Mouse (Mus musculus) kidney, postnatal 36 days (tissue): ENCODE data around the gene Prkar1a.

Experiments
- DNase-seq, 2 experiments: peaks; one replicate each; pipeline ENCODE4 v3.0.0; 2021 to 2022; ENCODE audit warnings: mixed read lengths in 2 of 2

The Prkar1a gene

DNA sequence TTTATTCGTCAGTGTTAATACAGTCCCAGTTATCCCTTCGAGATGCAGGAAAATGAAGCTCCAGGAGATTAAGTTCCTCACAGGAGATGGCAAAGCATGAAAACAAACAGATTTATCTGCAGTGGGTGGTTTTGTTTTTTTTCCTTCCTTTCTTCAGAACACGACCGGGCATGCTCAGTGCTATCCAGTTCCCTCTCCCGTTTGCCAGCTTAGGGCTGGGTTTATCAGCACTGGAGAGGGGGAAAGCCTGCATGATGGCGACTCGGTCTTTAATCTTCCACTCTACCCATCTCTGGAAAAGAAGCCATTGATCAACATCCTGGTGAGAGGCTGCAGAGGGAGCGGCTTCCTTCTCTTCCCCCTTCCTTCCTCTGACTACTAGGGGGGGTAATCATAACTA is at the start of gene Prkar1a:
TSS of gene Prkar1a (plus strand) at position 200 of the 400 bp plus-strand sequence.
- no peak for DNase-seq

DNA sequence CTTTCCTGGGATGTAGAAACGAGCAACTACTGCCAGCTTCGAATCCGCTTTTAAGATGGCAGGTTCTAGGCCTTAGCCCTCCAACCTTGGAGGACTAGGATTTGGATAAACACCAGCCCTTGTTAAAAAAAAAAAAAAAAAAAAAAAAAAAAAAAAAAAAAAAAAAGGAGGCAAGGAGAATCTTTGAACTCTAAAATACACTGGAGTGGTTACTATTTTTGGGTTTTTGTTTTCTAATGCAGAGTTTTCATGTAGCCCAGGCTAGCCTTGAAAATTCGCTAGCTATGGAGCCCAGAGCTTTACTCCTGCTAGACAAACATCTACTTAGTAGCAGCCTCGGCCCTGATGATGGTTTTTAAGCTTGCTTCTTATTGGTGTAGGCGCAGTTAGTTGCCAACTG is 41.6 kb upstream of the Prkar1a start:
- DNase-seq: no peak

DNA sequence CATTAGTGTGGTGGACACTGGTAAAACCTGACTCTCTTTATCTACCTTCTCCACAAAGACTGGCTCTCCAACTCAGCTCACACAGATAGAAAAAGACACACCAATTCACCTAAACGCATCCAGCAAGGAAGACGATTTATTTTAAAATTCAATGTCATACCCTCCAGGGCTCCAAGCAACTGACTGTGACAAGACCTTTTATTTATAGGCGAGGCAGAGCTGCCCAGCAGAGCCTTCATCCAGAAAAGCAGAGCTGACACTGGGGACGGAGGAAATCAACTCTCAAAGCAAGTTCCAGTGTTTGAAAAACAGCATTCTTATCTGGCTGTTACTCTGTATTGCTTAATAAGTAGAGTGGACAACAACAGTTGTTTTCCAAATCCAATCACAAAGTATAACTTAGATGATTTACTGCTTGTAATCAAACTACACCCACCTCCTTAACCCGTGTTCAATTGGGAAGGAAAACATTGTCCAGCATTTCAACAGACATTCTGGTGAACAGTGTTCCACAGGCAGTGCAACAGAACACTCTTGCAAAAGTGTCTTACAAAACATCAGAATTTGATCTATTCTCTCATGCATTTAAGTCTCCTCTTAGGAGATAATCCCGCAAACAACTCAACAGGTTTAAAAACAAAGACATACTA is 40.1 kb upstream of the Prkar1a start:
- DNase-seq: no peak

DNA sequence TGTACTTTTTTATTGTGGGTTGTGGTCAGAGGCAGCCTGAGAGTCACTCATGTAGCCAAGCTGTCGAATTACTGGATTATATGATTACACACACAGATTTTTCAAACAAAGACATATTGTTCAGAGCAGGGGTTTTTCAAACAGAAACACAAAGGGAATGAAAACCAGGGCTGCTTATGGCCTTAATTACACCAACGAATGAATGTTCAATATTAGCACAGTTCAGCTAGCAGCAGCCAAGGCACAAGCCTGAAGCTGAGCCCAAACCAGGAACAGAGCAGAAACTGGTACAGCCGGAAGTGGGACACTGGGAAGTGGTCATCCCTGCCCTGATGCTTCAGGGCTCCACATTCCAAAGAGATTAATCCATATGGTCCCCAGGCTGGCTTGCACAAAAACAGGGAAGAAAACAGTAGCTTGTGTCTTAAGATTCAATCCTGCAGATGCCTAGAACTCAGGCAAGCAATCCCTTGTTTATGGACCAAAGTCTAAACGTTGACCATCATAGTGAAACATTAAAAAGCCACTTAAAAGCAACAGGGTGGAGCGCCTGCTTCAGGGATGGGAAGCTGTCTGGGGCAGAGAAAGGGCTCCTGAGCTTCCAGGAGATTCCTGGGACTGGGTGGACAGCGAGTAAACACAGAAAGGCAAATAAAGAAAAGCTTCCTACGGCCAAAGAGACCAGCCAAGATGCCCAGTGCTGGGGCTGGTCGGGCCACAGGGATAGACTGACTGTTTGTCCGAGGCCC is 39.0 kb upstream of the Prkar1a start:
- DNase-seq: peak; percentile 56 to 59

DNA sequence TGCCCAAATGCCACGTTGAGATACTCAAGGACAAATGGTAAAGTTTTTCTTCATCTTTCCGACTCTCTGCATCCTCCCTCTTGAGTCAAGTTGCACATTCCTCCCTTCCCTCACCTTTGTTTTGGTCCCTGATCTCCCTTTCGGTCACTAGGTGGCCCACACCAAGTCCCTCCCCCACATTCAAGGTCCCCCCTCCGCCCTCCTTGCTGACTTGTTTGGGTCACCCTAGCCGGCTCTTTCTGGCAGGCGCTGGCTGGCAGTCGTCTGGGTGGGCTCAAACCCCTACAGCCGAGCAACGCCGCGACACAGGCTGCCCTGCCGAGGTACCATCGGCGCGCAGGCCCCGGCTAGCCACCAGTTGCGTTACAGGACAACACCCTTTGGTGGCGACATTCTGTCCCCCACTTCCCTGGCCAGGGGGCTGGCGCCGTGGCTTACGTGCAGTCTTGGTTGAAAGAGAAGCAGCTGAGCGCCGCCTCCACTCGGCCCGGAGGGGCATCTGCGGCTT is 38.4 kb upstream of the Prkar1a start:
- peak in 1 of 2 experiments; percentile 47 for DNase-seq

DNA sequence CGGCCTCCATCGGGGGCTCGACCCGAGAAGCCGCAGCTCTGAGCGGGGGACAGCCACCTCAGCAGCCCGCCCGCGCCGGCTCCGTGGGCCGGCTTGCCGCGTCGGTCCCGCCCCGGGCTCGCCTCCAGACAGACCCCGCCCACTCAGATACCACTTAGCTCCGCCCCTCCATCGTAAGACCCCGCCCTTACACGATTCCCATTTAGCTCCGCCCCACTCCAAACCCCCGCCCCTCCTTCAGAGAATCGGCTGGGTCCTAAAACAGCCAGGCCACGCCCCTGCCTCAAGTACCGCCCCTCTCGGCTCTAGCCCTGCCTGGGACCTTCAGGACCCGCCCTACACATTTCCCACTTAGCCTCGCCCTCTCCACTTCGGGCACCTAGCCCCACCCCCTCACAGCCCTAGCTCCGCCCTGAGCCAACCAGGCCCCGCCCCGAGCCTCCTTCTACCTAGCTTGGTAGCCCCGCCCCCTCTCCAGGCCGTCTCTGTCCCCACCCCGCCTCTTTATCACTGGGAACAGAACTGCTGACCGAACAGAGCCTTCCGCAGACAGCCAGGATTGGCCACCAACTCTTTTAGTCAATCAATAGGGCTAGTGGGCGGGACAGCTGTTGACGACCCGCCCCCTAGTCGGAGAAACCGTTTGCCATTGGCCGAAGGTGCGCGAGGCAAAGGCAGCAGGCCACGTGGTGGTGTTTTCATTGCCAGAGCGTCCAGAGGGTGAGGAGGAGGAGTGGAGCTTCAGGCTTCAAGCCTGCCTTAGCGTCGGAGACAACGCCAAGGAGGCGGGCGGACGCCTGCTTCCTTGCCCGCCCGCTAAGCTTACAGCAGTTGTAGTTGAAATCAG is 37.7 kb upstream of the Prkar1a start, which contains the start of gene Wipi1:
TSS of gene Wipi1 (minus strand) at position 665 of the 847 bp plus-strand sequence.
- peak; percentile 100 for DNase-seq

DNA sequence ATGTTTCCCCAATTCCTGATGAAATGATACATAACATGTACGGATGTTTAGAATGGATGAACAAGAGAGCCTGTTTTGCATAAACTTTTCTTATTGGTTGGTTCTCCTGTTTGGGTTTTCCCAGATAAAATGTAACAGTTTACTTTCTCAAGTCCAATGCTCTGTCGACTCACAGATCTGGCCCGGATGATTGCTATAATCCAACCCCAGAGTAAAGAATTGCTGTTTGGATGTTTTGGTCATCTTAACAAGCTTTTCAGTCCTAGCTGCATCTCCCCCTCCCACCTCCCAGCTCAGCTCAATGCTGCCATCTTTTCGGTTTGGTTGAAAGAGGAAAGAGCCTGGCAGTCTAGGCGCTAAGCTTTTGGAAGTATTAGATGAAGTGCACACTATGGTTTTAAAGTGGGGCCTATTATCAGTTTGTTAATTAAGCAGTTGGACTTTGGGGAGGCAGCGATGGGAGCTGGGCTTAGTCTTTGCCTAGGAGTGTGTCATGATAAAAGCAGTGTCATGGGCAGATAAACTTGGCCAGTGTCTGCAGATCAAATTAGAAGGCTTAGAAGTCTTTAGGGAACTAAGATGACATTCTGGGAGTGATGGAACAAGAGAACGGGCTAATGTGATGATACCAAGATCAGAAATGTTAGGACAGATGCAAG is 36.2 kb upstream of the Prkar1a start:
- DNase-seq: no peak

DNA sequence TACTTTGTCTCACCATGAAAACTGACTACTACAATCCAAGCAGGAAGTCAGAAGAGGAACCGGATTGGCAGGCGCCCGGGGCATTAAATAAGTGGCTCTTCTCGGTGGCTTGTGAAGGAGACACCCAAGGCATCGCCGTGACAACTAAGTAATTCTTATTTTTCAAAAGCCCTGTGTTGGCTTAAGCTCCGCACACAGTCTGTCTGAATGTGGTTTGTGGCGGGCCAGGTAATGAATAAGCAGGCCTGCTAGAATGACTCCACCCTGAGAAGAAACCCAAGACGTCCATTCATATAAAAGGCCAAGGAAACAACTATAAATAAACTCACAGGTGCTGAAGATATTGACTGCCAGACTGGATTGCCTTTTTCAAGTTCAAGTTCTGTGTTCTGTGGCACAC is 33.9 kb upstream of the Prkar1a start:
- DNase-seq: no peak

DNA sequence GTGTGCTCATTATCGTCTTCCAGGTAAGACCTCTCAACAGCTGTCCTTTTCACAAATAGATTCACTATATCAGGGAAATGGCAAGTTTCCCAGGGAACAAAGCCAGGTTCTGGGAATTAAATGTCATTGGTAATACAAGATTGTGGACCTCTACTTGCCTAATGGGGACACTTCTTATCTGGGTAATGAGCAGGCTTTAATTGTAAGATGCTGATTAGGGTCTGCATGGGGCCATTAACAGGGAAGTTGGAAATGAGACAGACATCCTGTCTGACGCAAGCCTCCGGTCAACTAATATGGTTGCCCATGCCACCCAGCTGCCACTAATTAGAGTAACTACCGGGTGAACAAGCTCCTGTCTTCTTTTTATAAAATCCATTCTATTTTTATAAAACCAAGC is 32.9 kb upstream of the Prkar1a start:
- DNase-seq: no peak

DNA sequence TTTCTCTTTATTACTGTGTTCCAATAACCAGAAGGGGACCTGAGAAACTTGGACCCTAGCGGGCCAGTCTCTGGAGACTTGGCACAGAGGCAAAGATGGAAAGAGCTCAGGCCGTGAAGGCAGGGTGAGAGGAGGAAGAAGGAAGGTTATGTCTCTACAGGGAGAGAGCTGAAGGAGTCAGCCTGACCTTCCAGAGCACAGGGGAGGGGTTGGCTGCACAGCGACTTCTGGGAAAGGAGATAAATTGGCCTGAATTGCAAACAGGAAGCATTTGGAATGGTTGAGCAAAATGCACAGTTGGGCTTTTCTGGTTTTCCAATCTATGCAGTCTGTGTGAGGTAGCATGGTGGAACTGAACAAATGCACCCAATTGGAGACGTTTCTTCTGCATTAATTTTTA is 32.4 kb upstream of the Prkar1a start:
- peak in 1 of 2 experiments; percentile 28 for DNase-seq

DNA sequence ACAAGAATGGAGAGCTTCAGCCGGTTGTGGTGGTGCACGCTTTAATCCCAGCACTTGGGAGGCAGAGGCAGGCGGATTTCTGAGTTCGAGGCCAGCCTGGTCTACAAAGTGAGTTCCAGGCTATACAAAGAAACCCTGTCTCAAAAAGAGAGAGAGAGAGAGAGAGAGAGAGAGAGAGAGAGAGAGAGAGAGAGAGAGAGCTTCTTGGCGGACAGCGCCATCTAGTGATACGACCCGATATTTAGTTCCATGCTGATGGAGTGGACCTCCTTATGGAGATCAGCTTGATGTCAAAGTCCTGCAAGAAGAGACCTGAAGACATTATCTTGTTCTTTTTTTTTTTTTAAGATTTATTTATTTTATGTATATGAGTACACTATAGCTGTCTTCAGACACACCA is 30.1 kb upstream of the Prkar1a start:
- DNase-seq: peak; percentile 71 to 89

DNA sequence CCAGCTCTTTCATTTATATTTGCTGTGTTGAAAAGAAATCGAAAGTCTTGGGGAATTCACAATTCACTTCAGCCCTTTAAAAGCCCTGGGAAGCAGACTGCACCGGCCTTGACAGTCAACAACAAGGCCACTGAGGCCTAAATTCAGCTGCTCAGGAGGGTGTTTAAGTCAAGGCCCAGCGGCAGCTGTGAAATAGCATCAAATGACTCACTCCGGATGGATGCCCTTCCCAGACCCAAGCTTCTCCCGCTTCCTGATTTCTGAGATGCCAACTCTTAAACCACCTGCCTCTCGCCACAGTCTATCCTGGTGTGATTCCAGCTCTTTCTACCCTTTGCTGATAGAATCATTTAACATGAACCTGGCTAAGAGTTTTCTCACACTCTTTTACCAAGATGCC is 28.8 kb upstream of the Prkar1a start:
- DNase-seq: no peak

DNA sequence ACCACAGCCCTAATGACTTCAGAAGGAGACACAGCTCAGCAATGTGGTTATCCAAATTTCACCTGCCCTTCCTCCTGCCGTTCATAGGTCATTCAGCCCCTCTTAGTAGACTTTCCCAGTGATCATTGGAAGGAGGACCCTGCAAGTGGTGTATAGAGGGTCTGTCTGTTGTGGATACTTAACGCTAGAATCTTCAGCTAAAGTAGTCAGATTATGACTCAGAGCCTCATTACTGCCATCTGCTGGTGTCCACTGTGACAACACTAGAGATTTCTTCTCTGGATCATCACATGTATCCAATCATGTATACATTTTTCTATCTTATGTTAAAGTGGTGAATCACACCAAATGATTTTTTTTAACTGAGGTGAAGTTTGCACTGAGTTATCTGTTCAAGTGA is 28.0 kb upstream of the Prkar1a start:
- DNase-seq: peak; percentile 57 to 84

DNA sequence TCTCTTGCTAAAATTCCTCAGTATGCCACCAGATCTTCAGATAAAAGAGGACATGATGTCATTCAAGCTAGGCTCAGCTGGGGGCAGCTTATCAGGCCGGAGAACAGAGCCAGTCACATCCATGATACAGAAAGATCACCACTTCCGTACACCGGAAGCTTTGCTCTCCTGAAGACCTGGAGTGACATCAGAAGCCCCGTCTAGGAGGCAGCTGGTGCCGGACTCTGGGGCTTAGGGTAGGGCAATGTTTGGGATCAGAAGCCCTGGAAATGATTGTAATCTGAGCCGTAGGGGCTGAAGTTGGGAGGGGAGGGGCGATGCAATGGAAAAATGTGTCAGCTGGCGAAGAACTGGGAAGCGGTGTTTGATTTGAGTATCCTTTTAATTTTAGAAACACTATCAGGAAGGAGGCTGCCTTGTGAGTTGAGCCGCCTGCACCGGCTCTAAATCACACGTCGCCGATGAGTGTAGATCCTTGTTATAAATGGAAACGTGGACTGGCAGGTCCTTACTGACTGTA is 26.6 kb upstream of the Prkar1a start:
- peak; percentile 32 to 54 for DNase-seq

DNA sequence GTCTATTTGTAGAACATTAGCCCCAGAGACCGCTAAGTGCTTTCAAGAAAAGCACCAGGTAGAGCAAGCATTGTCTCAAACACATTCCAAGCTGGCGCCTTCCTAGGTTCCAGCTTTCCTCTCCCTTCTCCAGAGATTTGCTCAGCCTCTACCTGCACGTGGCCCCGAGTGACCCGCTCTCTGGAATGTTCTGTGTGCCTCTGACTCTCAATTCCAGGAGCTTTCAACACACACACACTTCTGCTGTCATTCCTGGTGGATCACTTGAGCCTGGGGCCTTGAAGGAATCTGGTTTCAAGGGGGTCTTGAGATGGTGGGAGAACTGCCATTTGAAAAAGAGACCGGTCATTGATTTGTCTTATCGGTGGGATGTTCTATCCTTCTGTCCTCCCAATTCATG is 26.0 kb upstream of the Prkar1a start:
- no peak for DNase-seq

DNA sequence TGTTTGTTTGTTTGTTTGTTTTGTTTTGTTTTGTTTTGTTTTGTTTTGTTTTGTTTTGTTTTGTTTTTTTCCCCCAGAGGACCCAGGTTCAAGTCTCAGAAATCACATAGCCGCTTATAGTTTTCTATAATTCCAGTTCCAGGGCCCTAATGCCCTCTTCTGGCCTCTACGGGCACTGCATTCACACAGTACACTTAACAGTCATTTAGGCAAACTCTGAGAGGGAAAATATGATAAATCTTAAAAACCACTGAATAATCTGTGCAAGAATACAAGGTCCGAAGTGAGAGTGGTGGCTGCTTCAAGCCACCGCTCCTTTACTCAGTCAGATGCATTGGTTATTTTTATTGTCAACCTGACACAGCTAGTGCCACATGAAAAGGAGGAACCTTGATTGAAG is 21.6 kb upstream of the Prkar1a start:
- DNase-seq: peak in 1 of 2 experiments; percentile 63

DNA sequence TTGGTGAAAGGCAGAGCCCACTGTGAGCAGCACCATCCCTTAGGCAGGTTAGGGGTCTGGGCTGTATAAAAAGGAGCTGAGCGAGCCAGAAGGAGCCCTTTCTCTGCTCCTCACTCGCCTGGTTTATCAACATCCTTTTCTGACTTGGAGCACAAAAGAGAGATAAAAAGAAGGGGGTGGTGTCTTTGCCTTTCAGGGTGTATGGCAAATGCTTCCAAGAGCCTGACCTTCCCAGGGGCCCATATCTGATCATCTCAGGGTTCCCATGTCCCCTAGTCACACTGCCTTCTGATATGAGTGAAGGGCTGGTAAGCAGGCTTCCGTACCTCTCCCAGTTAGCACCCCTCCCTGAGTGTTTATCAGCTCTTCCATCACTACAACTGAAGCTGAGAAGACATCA is 21.1 kb upstream of the Prkar1a start:
- no peak for DNase-seq

DNA sequence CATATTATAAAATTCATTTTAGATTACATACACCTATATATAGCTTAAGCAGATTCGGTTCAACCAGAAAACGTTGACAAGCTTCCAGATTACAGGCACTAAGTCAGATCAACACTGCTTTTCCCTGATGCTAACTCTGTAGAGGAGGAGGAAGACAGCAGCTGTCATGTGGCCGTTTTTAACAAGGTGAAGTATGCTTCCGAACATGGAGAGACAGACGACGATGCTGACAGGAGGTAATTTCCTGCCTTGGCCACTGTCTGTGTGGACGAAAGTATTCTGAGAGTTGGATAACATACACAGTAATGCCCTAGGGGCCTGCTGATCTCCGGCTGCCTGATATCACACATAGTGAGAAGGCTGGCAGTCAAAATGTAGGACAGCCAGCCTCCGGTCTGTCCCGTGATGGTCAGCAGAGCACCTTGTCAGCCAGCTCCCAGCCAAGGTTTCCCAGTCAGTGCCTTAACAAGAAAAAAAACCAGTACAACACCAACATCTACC is 20.1 kb upstream of the Prkar1a start:
- no peak for DNase-seq

DNA sequence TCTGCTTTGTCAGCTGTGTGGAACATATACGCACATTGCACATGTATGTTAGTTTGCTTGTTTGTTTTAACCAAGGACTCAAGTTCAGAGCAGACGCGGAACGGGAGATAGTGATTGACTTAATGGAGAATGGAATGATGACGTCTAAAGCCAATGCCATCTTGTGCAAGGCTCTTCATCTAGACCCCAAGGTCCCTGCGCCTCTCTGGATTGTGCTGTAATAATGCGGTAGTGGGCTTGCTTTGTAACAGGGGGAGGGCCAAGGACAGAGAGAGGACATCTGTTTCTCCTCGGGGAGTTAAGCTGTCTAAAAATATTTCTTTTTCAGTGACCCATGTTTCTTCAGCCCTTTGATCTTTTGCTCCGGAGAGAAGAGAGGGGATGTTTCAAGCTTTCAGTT is 14.3 kb upstream of the Prkar1a start:
- DNase-seq: no peak

DNA sequence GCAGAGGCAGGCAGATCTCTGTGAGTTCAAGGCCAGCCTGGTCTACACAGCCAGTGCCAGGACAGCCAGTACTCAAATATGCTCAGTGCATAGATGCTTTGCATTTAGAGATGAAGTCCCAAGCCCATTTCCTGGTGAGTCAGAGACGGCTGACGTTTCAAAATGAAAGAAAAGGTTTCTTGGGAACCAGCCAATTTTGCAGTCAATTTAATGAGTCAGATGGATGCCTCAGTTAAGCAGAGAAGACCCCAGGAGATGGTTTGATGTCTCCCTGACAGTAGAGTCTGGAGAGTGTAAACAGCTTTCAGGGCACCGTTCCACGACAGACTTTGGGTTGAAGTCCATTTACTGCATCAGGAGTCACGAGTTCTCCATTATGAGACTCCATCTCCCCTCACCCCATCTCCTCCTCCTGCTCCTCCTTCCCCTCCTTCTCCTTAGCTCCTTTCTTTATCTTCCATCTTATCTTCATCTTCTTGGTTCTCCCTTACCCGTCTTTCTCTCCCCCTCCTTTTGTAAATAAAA is 13.3 kb upstream of the Prkar1a start:
- peak; percentile 46 to 61 for DNase-seq

DNA sequence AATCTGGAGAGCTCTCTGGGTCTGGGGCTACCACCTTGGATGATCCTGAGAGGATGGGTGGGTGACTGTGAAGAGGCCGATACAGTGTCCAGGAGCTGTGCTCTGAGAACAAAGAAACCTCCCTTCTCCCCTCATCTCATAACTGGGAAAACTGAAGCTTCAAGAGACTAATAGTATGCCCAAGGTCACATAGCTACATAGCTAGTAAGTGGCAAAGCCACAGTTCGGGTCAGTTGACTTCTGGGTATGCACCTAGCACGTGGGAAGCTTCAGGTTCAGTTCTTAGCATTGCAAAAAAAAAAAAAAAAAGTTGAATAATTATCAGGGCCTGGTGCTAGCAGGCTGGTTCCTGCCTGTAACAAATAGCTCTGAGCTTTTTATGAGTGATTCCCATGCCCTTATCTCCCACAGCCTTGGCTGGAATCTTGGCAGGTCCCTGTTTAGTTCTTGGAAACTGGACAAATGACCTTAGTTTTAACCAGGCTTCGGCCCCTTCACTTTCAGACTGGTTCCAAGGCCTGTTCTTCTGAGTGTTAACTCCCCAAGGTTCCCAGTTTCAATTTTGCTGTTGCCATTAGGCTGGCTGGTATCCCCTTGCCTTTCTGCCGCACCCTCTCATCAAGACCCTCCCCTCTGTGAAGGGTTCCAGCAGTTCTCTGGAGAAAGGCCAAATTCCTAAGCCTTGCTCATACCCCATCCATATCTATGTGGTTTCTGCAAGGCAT is 7.5 kb upstream of the Prkar1a start:
- peak; percentile 64 to 81 for DNase-seq
